Mouse (Mus musculus) heart, adult 2 months (tissue): ENCODE data around the gene Olfr424.

Experiments
- CTCF ChIP-seq: fragments of 200-600 bp; IDR thresholded peaks from 2 replicates; pipeline ENCODE4 v1.8.1; 2022; ENCODE audit warnings: antibody characterized with exemption, mild to moderate bottlenecking, moderate library complexity
- POLR2A ChIP-seq: fragments of 200-500 bp; IDR thresholded peaks from 2 replicates; pipeline ENCODE4 v1.6.1; 2011; ENCODE audit warnings: mild to moderate bottlenecking, low read depth, low read length, control low read depth; ENCODE audit not compliant: insufficient read depth

- TF ChIP-seq CTCF (no peak), POLR2A (no peak)
Observed at GRCm38 (mm10) chr1:174131999-174132398, 682 bp downstream of the Olfr424 start.
